Mouse (Mus musculus): Measurements from ENCODE around the gene Arhgap15.

The Arhgap15 gene

GRCm38 (mm10) chr2:43914104-43914503 is 165.5 kb downstream of the Arhgap15 start:
- DNase-seq (ENCODE audit: extremely low read depth, low read depth, low spot score), result no peak

GRCm38 (mm10) chr2:43923863-43924340 is 175.3 kb downstream of the Arhgap15 start:
- no peak for DNase-seq (ENCODE audit: extremely low read depth, low read depth, low spot score)

- no peak for DNase-seq (ENCODE audit: extremely low read depth, low read depth, low spot score)
Observed at GRCm38 (mm10) chr2:43931687-43932086, 183.1 kb downstream of the Arhgap15 start.

GRCm38 (mm10) chr2:43939196-43939595 is 190.6 kb downstream of the Arhgap15 start:
- no peak for DNase-seq (ENCODE audit: extremely low read depth, low read depth, low spot score)

GRCm38 (mm10) chr2:43945679-43946078 is 197.1 kb downstream of the Arhgap15 start:
- DNase-seq (ENCODE audit: extremely low read depth, low read depth, low spot score), result no peak

GRCm38 (mm10) chr2:43949775-43950492 is 201.3 kb downstream of the Arhgap15 start:
- DNase-seq (ENCODE audit: extremely low read depth, low read depth, low spot score), result no peak

GRCm38 (mm10) chr2:43950741-43951140 is 202.1 kb downstream of the Arhgap15 start:
- no peak for DNase-seq (ENCODE audit: extremely low read depth, low read depth, low spot score)

GRCm38 (mm10) chr2:43959189-43959588 is 210.6 kb downstream of the Arhgap15 start:
- no peak for DNase-seq (ENCODE audit: extremely low read depth, low read depth, low spot score)

GRCm38 (mm10) chr2:43962466-43962865 is 213.8 kb downstream of the Arhgap15 start:
- DNase-seq (ENCODE audit: extremely low read depth, low read depth, low spot score), result peak; percentile 18

GRCm38 (mm10) chr2:43968581-43968980 is 220.0 kb downstream of the Arhgap15 start:
- no peak for DNase-seq (ENCODE audit: extremely low read depth, low read depth, low spot score)

GRCm38 (mm10) chr2:43977732-43978131 is 229.1 kb downstream of the Arhgap15 start:
- DNase-seq (ENCODE audit: extremely low read depth, low read depth, low spot score), result no peak

GRCm38 (mm10) chr2:43978177-43979013 is 229.8 kb downstream of the Arhgap15 start:
- DNase-seq (ENCODE audit: extremely low read depth, low read depth, low spot score), result no peak

- no peak for DNase-seq (ENCODE audit: extremely low read depth, low read depth, low spot score)
Observed at GRCm38 (mm10) chr2:43986066-43986465, 237.4 kb downstream of the Arhgap15 start.

- no peak for DNase-seq (ENCODE audit: extremely low read depth, low read depth, low spot score)
Observed at GRCm38 (mm10) chr2:43987919-43988318, 239.3 kb downstream of the Arhgap15 start.

- DNase-seq (ENCODE audit: extremely low read depth, low read depth, low spot score), result peak; percentile 83
Observed at GRCm38 (mm10) chr2:43989850-43990249, 241.2 kb downstream of the Arhgap15 start.

GRCm38 (mm10) chr2:43992510-43992909 is 243.9 kb downstream of the Arhgap15 start:
- no peak for DNase-seq (ENCODE audit: extremely low read depth, low read depth, low spot score)

GRCm38 (mm10) chr2:44002454-44002853 is 253.8 kb downstream of the Arhgap15 start:
- DNase-seq (ENCODE audit: extremely low read depth, low read depth, low spot score), result no peak

GRCm38 (mm10) chr2:44010249-44010648 is 261.6 kb downstream of the Arhgap15 start:
- DNase-seq (ENCODE audit: extremely low read depth, low read depth, low spot score), result no peak

- DNase-seq (ENCODE audit: extremely low read depth, low read depth, low spot score), result no peak
Observed at GRCm38 (mm10) chr2:44013388-44013787, 264.8 kb downstream of the Arhgap15 start.

- DNase-seq (ENCODE audit: extremely low read depth, low read depth, low spot score), result no peak
Observed at GRCm38 (mm10) chr2:44016720-44017119, 268.1 kb downstream of the Arhgap15 start.

GRCm38 (mm10) chr2:44017405-44018026 is 268.9 kb downstream of the Arhgap15 start:
- no peak for DNase-seq (ENCODE audit: extremely low read depth, low read depth, low spot score)

Data from fat pad, adult 2 months (tissue).